Mouse (Mus musculus) urinary bladder, adult 18-20 months (tissue): ENCODE data around the gene Ndufa4l2.

Experiments
- DNase-seq, 2 experiments: peaks; one replicate each; pipeline ENCODE4 v3.0.0; 2022; ENCODE audit warnings: low spot score in 2 of 2, mixed read lengths in 2 of 2

The Ndufa4l2 gene

DNA sequence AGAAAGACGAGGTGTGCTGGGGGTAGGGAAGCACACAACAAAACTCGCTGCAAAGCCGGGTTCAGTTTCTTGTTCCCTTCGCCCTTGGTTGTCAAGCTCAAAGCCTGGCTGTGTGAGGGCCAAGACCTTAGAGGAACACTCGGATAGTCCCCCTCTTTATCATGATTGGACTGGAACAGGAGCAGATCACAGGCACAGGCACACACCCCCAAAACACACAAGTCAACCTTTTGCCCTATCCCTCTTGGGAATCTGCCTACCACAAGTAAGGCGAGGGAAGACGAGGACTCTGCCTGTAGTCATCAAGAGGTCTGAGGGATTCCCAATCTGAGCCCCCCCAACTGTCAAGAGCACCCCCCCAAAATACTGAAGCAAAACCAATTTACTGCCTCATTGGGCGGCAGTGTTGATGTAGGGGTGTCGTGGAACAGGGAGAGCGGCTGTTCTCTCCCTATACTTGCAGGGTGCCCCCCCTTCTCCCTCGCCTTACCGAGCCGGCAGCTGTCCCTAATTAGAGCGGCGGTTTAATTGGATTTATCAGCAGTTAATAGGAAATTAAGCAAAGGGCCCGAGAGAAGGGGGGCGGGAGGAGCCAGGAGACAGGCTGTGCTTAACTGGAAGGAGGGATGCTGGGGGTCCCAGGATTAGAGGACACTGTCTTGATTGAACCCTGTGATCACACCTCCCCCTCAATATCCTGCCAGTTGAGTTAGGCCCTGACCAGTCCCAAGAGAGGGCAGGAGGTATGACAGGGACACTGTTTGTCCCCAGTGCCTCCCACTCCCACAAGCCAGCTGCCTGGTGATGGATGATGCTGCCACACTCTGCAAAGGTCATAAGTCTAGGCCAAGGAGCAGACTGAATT is 4.7 kb upstream of the Ndufa4l2 start:
- DNase-seq, result no peak

GRCm38 (mm10) chr10:127510895-127511617 is 3.7 kb upstream of the Ndufa4l2 start:
- DNase-seq, result no peak

DNA sequence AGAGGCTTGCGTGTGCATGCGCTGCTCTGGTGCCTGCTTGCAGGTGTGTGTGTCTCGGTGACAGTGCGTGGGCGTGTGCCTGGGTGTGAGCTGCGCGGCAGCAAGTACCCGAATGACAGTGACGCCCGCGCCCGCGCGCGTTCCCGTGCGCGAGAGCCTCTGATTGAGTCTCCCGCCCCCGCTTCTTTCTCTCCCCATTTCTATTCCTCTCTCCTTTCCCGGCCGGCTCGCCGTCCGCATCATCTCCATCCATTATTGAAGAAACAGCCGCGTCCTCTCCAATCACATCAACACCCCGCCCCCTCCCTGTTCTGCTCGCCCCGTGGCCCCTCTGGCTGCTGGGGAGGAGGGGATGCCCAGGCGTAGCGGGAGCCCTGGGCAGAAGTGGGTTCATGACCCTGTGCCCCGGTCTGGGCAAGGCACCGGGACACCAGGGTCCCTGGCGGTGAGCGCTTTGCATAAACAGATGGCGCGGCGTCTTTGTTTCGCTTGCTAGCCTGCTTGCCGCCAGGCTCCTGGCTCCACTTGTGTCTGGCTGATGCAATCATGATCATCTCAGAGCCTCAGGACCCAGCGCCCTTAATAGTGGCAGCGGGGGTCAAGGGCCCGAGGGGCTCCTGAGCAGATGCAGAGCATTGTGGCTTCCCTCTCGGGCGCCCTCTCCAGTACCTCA is 3.0 kb upstream of the Ndufa4l2 start:
- DNase-seq, result no peak

GRCm38 (mm10) chr10:127512307-127512666 is 2.5 kb upstream of the Ndufa4l2 start:
- no peak for DNase-seq

DNA sequence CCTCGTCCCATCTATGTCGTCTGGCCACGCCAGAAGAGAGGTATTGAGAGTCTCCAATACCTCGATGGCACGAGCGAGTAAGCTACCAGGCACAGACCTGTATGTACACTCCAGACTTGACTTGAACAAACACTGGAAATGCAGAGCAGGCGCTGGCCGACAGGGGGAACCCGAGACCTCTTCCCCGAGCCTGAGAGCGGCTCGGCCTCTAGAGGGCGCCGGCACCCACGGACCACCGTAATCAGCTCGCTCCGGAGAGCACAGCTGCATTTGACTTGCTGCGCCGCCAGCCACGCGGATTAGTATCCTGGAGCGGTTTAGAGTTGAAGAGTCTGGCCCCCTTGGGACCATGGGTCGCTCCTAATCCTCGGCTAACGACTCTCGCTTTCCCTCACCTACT is 2.0 kb upstream of the Ndufa4l2 start:
- DNase-seq, result peak; percentile 89 to 94

DNA sequence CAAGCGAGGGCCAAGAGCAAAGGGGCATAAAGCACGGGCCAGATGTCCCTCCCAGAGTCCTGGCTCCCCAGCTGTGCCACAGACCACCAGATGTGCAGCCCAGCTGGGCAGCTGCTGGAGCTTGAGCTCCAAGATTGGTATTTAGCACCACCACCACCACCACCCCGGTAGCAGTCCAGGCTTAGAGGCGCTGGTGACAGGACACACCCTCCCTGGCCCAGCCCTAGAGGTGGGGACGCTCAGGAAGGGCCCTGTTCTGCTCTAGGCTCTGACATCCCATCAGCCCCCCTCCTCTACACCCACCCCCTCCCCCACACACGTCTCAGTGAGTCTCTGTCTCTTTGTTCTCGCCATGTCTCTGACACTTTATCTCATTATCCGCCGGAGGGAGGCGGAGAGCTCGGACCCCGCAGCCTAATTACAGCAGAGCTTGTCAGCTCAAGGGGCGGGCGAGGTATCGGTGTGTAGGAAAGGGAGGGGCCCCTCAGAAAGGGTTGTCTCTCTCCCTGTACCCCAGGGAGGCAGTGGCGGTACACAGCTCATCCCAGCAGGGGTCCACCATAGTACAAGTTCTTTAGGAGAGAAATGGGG is 1.2 kb upstream of the Ndufa4l2 start:
- DNase-seq, result no peak

DNA sequence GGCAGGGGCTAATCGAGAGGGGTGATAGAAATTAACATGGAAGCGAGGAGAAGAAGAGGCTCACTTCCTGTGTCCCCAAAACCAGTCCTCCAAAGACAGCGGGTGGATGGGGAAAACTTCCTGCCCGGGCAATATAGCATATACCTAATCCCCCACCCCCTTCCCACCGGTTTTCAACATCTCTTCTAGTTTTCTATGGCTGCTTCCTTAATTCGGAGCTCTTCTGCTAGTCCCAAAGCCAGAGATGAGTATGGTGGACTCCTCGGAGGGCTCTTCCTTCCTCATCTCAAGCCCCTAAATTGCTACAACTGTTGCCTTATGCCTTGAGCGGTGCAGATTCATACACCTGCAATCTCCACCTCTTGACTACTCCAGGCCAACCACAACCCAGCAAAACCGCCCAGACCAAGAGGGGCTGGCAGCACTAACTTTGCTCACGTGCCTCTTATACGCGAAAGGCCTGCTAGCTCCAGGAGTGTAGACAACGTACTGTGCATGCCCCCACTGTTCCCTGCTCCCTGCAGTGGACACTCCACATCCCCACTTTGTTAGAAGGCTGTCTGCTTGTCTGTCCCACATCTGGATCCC is 562 bp upstream of the Ndufa4l2 start:
- no peak for DNase-seq

GRCm38 (mm10) chr10:127515271-127515982 is 660 bp downstream of the Ndufa4l2 start:
- DNase-seq, result no peak

GRCm38 (mm10) chr10:127515983-127516459 is 1.3 kb downstream of the Ndufa4l2 start:
- no peak for DNase-seq

DNA sequence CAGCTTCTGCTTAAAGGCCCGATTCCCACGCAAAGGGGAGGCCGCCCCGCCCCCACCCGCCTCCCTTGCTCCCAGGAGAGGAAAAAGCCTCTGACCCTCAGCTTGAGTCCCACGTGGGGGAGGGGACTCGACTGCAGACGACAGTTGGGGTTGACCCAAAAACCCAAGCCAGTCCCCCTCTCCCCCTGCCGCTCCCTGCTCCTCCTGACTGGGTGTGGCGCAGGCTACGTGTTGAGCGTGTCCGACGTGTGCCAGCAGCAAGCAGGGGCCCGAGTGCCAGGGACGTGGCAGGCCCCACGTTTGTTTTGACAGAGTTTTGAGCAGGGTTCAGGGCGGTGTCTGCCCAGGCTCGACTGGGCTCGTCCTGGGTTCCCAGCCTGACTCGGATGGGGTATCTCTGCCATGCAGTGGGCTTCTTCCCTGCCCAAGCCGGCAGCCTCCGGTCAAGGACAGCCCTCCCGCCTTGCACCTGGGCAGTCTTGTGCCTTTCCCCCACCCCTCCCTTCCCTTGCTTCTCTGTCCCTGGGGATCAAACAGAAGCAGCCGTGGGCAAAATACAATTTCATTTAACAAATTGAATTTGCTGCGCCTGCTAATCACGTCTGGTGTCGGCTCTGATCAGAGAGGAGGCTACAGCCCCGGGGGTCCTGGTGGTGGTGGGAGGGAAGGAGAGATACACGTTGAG is 2.0 kb downstream of the Ndufa4l2 start:
- no peak for DNase-seq

DNA sequence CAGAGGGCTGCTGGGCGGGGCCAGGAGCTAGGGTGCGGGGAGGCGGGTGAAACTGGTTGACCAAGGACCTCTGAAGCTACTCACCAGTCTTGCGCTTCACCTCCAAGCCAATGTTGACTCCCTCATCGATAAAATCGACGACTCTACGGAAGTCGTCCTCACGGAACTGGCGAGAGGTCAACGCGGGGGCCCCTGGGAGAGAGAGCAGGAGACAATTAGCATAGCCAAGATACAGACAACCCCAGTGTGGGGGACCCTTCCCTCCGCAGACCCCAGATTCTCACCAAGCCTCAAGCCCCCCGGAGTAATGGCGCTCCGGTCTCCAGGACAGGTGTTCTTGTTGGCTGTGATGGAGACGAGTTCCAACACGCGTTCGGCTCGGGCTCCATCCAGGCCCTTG is 3.2 kb downstream of the Ndufa4l2 start:
- no peak for DNase-seq

GRCm38 (mm10) chr10:127519041-127519701 is 4.4 kb downstream of the Ndufa4l2 start:
- DNase-seq, result no peak

DNA sequence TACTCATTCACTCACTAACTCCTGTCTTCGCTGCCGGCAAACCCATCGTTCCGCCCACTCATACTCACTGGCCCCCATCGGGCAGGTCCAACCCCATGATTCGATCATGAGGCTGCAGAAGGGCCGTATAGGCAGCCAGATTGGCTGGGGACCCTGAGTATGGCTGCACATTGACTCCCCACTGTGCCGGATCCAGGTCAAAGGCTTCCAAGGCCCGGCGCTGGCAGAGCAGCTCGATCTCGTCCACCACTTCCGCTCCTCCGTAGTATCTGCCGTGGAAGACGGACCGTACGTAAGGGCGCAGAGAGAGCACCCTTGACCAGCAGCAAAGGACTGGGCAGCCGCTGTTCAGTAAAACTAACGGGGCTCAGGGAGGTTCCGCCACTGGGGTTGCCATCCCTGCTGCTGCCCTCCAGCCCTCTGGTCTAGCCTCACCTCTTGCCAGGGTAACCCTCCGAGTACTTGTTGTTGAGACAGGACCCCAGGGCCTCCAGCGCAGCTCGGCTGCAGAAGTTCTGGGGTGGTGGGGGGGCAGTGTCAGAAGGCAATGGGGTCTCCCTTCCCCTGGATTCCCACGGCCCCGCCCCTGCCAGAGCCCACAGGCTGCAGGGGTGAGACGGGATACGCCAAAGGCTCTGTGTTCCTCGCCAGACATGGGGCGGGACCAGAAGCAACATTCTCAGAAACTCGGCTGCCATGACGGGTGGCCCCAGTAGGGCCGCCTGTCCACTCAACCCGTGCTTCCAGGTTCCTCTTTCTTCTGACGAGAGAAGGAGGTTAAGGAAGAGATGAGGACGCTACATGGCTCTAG is 5.3 kb downstream of the Ndufa4l2 start:
- no peak for DNase-seq

- DNase-seq, result no peak
These were observed 6.1 kb downstream of the Ndufa4l2 start for GRCm38 (mm10) chr10:127520714-127521357.

DNA sequence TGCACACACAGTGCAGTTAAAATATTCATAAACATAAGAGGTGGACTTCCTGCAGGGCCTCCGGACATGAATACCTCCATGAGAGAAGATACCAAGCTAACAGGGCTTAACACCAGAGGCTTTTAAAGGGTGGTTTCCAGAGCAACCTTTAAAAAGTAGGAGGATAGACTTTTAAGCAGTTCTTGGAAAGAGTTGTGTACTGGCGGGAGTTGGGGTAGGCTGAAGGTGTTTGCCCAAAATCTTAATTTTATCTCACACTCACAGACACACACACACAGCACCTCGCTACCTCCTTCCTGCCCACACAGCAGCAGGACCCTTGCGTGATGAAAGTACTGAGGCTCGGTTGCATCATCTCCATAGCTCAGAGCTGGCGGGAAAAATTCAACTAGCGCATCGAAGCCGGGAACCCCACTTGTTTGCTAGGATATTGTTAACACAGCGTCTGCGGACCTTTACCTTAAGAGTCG is 6.9 kb downstream of the Ndufa4l2 start:
- DNase-seq, result no peak

DNA sequence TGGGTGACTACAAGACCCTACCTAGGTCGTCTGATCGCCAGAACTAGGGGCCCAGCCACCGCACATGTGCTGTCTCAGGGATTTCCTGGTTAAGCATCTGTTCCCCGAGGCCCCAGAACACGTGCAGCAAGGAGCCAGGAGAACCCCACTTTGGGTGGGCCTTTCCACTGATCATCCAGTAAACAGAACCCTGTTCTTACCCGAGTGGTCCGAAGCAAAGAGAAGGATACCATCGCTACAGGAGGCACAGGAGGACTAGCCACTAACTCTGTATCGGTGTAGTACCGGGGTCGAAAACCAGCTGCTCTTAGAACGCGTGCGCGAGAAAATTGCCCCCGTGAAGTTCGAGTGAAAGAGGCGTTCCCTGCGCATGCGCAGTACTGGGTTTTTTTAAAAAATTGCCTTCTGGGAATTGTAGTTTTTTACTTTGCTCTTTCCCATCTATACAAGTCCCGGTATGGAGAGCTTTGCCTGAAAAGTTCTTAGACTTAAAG is 7.4 kb downstream of the Ndufa4l2 start, which contains the start of gene Shmt2:
Shmt2 (minus strand) TSS at position 357 of the 494 bp plus-strand sequence.
- peak; percentile 59 to 70 for DNase-seq

GRCm38 (mm10) chr10:127524646-127525255 is 10.0 kb downstream of the Ndufa4l2 start:
- no peak for DNase-seq

DNA sequence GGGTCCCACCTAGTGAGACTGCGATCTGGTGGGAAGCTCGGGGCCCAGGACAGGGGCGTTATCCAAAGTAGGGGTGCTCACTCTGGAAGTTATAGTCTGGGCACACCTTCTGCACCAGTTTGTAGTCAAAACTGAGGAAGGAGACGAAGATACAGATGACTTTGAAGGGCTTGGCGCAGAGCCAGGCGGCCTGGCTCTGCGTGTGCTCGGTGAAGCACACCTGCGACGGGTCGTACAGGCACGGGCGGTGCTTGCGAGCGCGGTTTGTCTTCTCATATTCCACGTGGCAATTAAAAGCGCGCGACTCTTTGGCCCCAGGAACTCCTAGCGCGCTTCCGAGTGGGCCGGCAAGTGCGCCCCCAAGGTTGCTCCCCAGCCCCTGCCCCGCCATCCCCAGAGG is 11.3 kb downstream of the Ndufa4l2 start:
- DNase-seq, result no peak
